Mouse (Mus musculus): ENCODE measurements around the gene Klf9. TPM values are rescaled to one million over a fixed set of nuclear protein-coding genes. Genes with fewer than 3 reads are reported as not detected.
A peak's percentile ranks its signal among the peaks of the same experiment; 100 is the strongest.

Gene Klf9
- polyA plus RNA-seq, 1 experiment, result 59.3 TPM

DNA sequence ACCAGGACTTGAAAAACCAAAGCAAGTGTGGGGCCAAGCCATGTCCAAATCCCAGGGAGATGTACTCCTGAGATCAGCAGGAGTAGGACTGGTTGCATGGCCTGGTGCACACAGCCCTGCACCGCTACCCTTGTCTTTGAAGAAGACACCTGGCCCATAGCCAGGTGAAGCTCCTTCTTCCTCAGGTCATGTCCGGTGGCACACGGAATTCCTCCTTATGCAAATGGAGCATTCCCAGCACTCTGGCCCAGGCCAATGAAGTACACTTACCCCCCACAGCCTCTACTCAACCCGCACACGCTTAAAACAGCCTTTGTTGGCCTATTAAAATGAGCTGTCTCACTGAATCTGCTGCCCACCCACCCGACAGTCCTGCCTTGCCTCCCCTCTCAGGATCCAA lies 50.5 kb downstream of the Klf9 start:
- no peak overlapping the region for H3K4me3 ChIP-seq (ENCODE audit: insufficient read depth, low read depth, low read length)
- peak; percentile 31 for DNase-seq
- no peaks in the 10 kb centered on the region for H3K27me3 ChIP-seq (replicated peaks; ENCODE audit: control insufficient read depth, insufficient read depth, low read length)
- TF ChIP-seq CTCF (conservative IDR thresholded peaks at IDR 0.05; ENCODE audit: insufficient read depth, insufficient read length, low read depth, low read length) (no peak), POLR2A (IDR thresholded peaks at IDR 0.05; ENCODE audit: low read depth, low read length) (no peak)
- H3K4me1 ChIP-seq (ENCODE audit: control insufficient read depth, insufficient read depth, low read length), result no peaks in the 10 kb centered on the region
- no peak overlapping the region for H3K27ac ChIP-seq (ENCODE audit: insufficient read depth, low read depth, low read length)
- WGBS, result 67% methylated on average over 6 of the region's 6 CpGs
- H3K36me3 ChIP-seq (ENCODE audit: control insufficient read depth, insufficient read depth, low read length), result no peaks in the 10 kb centered on the region

DNA sequence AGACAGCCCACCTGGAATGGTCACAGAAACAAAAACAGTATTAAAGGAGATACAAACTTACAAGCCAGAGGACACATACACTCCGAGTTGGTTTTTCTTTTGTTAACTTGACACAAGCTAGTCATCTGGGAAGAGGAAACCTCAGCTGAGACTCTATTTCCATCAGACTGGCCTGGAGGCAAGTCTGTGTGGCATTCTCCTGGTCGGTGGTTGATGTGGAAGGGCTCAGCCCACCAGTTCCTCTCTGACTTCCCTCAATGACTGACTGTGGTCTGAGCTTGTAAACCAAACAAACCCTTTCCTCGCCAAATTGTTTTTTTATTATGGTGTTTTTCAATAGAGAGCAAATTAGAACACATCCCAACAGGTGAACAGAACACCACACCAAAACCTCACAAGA lies 52.0 kb downstream of the Klf9 start:
- H3K27ac ChIP-seq (ENCODE audit: insufficient read depth, low read depth, low read length), result no peak overlapping the region
- H3K4me3 ChIP-seq (ENCODE audit: insufficient read depth, low read depth, low read length), result no peak overlapping the region
- WGBS, result 73% methylated on average over 3 of the region's 3 CpGs
- no peak for DNase-seq
- no peaks in the 10 kb centered on the region for H3K36me3 ChIP-seq (ENCODE audit: control insufficient read depth, insufficient read depth, low read length)
- no peaks in the 10 kb centered on the region for H3K27me3 ChIP-seq (replicated peaks; ENCODE audit: control insufficient read depth, insufficient read depth, low read length)
- TF ChIP-seq CTCF (conservative IDR thresholded peaks at IDR 0.05; ENCODE audit: insufficient read depth, insufficient read length, low read depth, low read length) (no peak), POLR2A (IDR thresholded peaks at IDR 0.05; ENCODE audit: low read depth, low read length) (no peak)
- H3K4me1 ChIP-seq (ENCODE audit: control insufficient read depth, insufficient read depth, low read length), result no peaks in the 10 kb centered on the region

DNA sequence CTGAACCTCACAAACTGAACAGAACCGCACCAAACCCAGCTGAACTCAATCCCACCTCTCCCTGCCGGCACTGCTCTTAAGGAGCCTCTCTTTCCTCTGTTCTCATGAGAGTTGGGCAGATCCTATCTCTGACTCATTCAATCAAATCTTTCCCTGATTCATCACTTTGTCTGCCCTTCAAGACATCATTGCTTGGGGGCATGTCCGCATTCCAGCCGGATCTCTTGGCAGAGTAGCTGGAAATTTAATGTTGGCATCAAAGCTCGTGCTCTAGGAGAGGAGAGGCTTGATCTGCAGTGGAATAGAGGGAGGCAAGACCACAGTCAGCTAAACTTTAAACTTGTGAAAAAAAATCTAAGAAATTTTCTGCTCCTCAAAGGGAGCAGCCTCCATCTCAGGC lies 61.1 kb downstream of the Klf9 start:
- Histone ChIP-seq H3K27me3 (replicated peaks; ENCODE audit: control insufficient read depth, insufficient read depth, low read length) (no peaks in the 10 kb centered on the region), H3K4me3 (ENCODE audit: insufficient read depth, low read depth, low read length) (no peak overlapping the region), H3K36me3 (ENCODE audit: control insufficient read depth, insufficient read depth, low read length) (no peaks in the 10 kb centered on the region; the same call in 1 of the 2 replicates), H3K4me1 (ENCODE audit: control insufficient read depth, insufficient read depth, low read length) (no peaks in the 10 kb centered on the region), H3K27ac (ENCODE audit: insufficient read depth, low read depth, low read length) (no peak overlapping the region)
- no peak for TF ChIP-seq POLR2A (IDR thresholded peaks at IDR 0.05; ENCODE audit: low read depth, low read length)
- TF ChIP-seq CTCF (conservative IDR thresholded peaks at IDR 0.05; ENCODE audit: insufficient read depth, insufficient read length, low read depth, low read length), result no peak
- 96% methylated on average over 5 of the region's 5 CpGs for WGBS
- no peak for DNase-seq

DNA sequence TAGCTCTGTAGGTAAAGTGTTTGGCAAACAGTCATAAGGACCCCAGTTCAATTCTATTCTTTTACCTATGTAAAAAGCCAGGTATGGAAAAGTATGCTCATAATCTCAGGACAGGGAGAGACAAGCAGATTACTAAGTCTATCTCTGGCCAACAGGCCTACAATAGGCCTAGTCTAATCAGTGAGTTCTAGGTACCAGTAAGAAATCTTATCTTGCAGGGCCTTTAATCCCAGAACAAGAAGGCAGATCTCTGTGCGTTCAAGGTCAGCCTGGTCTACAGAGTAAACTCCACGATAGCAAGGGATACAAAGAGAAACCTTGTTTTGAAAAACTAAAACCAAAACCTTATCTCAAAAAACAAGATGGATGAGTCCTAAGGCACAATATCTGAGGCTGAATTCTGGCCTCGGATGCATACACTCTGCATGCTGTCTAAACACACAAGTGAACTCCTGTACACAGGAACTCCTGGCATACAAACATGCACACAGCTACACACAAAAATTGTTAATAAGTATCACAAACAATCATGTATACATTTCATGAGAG lies 62.6 kb downstream of the Klf9 start:
- Histone ChIP-seq H3K27me3 (replicated peaks; ENCODE audit: control insufficient read depth, insufficient read depth, low read length) (no peaks in the 10 kb centered on the region), H3K4me3 (ENCODE audit: insufficient read depth, low read depth, low read length) (no peak overlapping the region), H3K36me3 (ENCODE audit: control insufficient read depth, insufficient read depth, low read length) (no peaks in the 10 kb centered on the region; the same call in 1 of the 2 replicates), H3K4me1 (ENCODE audit: control insufficient read depth, insufficient read depth, low read length) (no peaks in the 10 kb centered on the region), H3K27ac (ENCODE audit: insufficient read depth, low read depth, low read length) (no peak overlapping the region)
- 95% methylated on average over 3 of the region's 3 CpGs for WGBS
- no peak for DNase-seq
- no peak for TF ChIP-seq CTCF (conservative IDR thresholded peaks at IDR 0.05; ENCODE audit: insufficient read depth, insufficient read length, low read depth, low read length)
- no peak for TF ChIP-seq POLR2A (IDR thresholded peaks at IDR 0.05; ENCODE audit: low read depth, low read length)

DNA sequence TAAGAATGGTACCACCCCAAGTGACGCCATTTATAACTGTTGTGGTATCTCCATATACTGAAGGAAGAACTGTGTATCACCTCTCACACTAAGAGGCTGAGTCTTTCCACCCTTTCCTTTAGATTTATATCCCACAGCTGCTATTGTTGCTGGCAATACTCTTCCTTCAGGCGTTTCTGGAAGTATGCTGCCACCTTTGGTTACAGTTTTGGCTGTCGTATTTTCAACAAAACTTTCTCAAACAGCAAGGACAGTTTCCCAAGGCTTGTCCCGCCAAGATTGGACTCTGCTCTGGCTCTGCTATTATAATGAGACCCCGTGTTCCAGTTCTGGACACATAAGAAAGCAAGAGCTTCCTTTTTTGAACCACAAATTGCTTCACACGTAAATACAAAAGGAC lies 70.3 kb downstream of the Klf9 start:
- DNase-seq, result peak; percentile 36
- Histone ChIP-seq H3K36me3 (ENCODE audit: control insufficient read depth, insufficient read depth, low read length) (peaks cover 5% of the 10 kb centered on the region), H3K4me3 (ENCODE audit: insufficient read depth, low read depth, low read length) (no peak overlapping the region)

DNA sequence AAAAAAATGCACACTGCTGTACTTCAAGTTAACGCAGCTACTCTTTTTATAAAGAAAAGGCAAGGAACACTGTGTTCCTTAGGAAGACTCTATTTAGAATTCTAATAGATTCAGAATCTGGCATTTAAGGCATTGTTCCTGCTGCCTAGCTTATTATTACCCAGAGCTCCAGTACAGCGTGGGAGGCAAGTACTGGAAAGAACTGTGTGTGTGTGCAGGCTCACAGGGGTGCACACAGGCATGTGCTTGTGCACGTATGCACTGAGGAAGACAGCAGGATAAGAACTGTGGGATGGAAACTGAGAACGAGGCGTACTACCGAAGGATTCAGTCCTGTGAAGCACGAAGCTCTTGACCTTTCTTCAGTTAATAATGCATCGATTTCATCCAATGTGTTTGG lies 73.3 kb downstream of the Klf9 start:
- no peak for TF ChIP-seq POLR2A (IDR thresholded peaks at IDR 0.05; ENCODE audit: low read depth, low read length)
- no peak for TF ChIP-seq CTCF (conservative IDR thresholded peaks at IDR 0.05; ENCODE audit: insufficient read depth, insufficient read length, low read depth, low read length)
- Histone ChIP-seq H3K4me3 (ENCODE audit: insufficient read depth, low read depth, low read length) (no peak overlapping the region), H3K27ac (ENCODE audit: insufficient read depth, low read depth, low read length) (no peak overlapping the region), H3K36me3 (ENCODE audit: control insufficient read depth, insufficient read depth, low read length) (peaks cover 3% of the 10 kb centered on the region), H3K27me3 (replicated peaks; ENCODE audit: control insufficient read depth, insufficient read depth, low read length) (no peaks in the 10 kb centered on the region), H3K4me1 (ENCODE audit: control insufficient read depth, insufficient read depth, low read length) (no peaks in the 10 kb centered on the region; the same call in 1 of the 2 replicates)
- peak; percentile 4 for DNase-seq
- WGBS, result 68% methylated on average over 8 of the region's 8 CpGs

More for the DNA sequence above, 70.3 kb downstream of the Klf9 start:
- Histone ChIP-seq H3K27ac (ENCODE audit: insufficient read depth, low read depth, low read length) (no peak overlapping the region), H3K4me1 (ENCODE audit: control insufficient read depth, insufficient read depth, low read length) (no peaks in the 10 kb centered on the region; the same call in 1 of the 2 replicates), H3K27me3 (replicated peaks; ENCODE audit: control insufficient read depth, insufficient read depth, low read length) (no peaks in the 10 kb centered on the region)
- 63% methylated on average over 6 of the region's 6 CpGs for WGBS
- TF ChIP-seq POLR2A (IDR thresholded peaks at IDR 0.05; ENCODE audit: low read depth, low read length) (no peak), CTCF (conservative IDR thresholded peaks at IDR 0.05; ENCODE audit: insufficient read depth, insufficient read length, low read depth, low read length) (no peak)

Other genes with a start within 250 kb of the Klf9 start
- 2.8 and 3.3 TPM in 2 replicates for gene Smc5, start 132.7 kb downstream of the Klf9 start, polyA plus RNA-seq (2012; rRNA removed)

All from kidney, adult 2 months (tissue).